Mouse (Mus musculus): ENCODE measurements around the gene Setd2.
A peak's percentile ranks its signal among the peaks of the same experiment; 100 is the strongest.

The Setd2 gene

DNA sequence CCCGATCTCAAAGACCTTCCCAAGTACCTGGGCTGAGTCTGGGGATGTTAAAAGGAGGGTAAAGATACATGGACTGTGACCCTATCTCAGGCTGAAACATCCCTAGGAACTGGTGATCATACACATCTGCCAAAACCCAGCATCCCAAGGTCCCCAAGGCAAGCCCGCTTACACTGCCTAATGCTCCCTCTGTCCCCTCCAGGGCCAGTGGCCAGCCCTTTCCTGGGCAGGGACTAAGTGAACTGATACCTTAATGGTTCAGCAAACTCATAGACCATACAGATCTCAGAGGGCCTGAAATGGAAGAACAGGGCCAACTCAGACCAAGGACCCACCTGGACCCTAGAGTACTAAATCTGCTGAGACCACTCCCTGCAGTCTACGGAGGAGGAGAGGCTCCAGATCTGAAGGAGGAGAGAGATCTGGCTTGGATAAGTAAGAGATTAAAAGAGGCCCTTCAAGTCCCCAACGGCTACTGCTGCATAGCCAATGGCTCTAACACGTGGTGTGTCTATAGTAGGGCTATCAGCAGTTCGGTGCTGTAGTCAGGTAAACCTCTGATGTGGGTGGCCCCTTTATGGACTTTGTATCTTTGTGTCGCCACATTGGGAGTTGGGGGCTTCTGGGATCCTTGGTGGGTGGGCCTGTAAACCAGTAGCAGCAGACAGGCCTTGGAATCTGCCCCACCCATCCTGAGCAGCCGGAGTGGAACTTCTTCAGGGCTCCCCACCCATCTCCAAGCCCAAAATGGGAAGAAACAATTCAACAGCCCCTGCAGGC is 91.2 kb downstream of the Setd2 start:
- no peak for DNase-seq

GRCm38 (mm10) chr9:110624361-110625166 is 92.2 kb downstream of the Setd2 start, which contains the start of gene Nradd:
Nradd (minus strand) TSS chr9:110624452.
- DNase-seq = peak; percentile 92

DNA sequence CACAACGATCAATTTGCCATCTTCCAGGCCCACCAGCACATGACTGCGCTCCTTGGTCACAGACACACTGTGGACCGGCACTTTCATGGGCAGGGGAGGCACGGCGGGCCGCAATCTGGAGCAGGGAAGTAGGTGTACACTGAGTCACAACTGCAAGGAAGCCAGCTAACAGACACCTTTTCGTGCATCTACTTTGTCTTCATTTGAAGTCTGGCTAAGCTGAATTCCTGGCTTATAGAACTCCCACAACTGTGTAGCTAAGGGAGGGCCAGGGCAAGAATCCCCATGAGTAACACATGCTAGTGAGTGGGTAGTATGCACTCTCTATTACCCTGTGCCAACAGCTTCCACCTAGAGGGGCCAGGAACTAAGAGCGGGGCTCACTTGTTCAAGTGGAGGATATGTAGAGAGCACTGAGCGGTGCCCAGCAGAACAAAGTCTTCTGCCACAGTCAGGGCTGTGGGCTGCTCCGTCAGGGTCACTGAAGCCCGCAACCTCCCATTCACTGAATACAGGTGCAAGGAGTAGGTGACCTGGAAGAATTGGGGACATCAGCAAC is 93.0 kb downstream of the Setd2 start:
- peak; percentile 25 for DNase-seq

DNA sequence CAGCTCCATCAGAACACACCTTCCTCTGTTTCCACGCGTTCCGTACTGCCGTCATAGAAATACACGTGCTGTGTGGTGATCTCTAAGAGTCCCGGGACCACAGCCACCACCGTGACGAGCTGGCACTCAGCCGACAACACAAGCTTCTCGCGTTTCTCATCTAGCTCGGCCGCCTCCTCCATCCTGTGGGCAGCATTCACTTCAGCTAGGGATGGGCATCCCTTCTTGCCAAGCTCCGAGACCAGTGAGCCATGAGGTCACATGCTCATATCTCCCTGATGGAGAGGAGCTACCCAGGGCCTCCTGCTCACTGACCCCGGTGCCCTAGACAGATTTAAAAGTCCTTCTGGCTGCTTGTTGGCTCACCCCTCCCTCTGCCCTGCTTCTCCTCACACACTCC is 97.8 kb downstream of the Setd2 start:
- DNase-seq = peak; percentile 25

GRCm38 (mm10) chr9:110631191-110631590 is 98.8 kb downstream of the Setd2 start:
- peak; percentile 39 for DNase-seq

DNA sequence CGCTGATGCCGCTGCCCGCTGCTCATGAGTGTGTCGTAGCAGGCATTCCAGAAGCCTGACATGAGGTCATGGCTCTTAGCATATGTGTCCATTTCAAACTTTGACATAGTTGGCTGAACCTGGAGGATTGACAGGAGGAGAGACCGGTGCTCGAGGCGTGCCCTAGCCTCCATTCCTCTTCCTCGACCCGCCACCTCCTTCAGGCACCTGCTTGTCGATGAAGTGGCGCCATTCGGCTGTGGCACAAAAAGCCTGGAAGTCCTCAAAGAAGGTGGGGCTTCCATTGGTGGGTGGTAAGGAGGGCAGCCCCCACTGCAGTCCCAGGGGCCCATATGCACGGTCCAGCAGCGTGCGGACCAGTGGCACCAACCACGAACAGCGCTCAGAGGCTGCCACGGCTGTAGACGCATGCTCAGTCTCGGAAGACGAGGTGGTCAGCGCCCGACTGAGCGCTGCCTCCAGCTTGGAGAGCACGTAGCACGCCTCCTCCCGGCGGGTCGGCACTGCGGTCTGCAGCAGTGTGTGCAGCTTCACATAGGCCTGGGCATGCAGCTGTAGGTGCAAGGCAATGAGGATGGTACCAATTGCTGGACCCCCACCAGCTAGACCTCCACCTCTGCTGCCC is 99.4 kb downstream of the Setd2 start:
- DNase-seq = peak; percentile 23

GRCm38 (mm10) chr9:110632671-110633070 is 100.3 kb downstream of the Setd2 start:
- DNase-seq = no peak

DNA sequence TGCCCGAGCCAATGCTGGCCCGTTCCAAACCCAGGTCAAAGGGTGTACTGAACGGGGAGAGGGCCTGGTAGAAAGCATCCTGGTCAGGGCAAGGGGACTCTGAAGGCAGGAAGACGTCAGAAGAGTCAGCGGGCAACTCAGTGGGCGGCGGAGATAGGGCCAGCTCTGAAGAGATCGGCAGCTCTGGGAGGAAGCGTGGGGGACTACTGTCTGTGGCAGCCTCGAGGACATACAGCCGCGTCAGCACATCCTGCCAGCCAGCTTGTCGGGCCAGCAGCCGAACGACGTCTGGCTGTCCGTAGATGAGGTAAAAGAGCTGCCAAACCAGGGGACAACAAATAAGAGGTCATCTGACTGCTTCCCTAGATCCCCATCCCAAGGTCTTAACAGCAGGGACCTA is 101.5 kb downstream of the Setd2 start:
- no peak for DNase-seq

GRCm38 (mm10) chr9:110635225-110635624 is 102.8 kb downstream of the Setd2 start:
- peak; percentile 79 for DNase-seq

- DNase-seq = peak; percentile 68
Observed at GRCm38 (mm10) chr9:110638611-110639021, 106.2 kb downstream of the Setd2 start.

DNA sequence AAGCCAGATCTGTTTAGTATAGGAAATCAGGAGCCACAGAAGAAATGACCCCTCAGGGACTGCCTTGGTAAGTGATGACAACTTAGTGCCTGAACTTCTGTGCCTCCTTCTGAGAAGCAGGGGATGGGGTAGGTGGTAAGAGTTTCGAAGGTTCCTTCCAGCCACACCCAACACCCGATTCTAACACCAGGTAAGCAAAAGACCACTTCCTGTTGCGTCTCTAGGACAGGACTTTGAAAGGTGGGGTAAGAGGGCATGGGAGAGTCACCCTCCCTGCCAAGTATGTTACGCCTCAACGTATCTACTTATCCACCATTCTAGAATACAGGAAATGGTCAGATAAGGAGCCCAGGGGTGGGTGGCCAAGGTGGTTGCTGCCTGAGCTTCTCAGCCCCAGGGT is 108.6 kb downstream of the Setd2 start:
- no peak for DNase-seq

DNA sequence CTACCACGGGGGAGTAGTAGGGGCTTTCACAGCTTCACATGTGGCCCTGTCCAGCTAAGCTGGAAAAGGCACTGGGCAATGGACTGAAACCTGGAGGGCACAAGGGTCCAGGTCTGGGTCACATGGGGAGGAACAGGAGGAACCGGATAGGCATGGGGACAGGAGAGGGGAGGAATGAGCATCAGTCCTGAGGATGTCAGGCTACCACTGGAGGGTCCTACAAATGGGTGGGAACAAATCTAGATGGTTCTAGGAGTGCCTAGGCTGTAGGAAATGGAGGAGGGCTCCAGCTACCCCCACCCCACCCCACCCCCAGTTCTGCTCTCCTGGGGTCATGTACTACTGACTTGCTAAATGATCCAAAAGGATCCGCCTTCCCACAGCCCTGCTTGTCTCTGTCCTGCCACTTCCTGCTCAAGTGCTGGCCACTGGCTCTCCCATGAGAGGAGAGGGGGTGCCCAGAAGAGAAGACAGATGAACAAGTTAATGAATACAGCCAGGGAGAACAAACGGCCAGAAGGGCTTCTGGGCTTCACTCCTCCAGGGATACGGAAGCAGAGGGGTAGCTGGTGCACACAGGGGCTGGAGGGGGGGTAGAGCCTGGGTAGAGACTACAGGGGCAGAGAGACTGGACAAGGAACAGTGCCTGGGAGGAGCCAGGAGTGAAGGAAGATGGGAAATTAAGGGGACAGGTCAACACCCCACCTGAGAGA is 110.6 kb downstream of the Setd2 start:
- no peak for DNase-seq

DNA sequence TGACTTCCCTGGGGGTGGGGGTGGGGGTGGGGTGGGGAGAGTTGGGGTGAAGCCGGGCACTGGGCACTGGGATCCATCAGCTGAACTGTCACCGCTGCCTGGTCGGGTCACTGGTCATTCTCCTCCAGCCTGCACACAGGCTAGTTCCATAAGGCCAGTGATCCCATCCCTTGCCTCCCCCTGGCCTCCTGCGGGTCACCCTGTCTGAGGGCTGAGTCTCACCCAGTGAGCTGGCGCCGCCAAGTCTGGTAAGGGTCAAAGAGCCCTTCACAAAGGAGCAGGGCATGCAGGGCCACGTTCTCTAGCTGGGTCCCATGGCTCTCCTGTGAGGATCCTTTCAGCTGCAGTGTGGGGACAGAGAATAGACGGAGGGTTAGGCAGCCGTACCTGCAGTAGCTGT is 111.4 kb downstream of the Setd2 start:
- no peak for DNase-seq

- DNase-seq = no peak
Observed at GRCm38 (mm10) chr9:110644295-110644694, 111.9 kb downstream of the Setd2 start.

GRCm38 (mm10) chr9:110645219-110645618 is 112.8 kb downstream of the Setd2 start:
- no peak for DNase-seq

DNA sequence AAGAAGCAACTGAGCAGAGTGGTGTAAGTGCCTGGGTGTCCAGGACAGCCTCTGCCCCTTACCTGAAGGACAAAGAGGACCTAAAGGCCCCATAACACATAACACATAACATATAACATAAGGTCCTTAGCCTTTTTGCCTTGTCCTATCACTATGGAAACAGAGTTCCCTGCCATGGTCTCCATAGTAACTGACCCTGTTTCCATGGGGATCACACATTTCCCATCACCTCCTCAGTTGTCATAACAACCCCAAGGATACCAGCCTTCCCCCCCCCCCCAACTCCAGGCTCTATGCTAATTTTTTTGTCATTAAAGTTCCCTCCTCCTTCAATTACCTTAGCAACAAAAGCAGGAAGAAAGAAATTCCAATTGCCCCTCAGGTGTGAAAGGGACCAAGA is 117.4 kb downstream of the Setd2 start:
- no peak for DNase-seq

GRCm38 (mm10) chr9:110651931-110652722 is 119.7 kb downstream of the Setd2 start:
- DNase-seq = peak; percentile 58

DNA sequence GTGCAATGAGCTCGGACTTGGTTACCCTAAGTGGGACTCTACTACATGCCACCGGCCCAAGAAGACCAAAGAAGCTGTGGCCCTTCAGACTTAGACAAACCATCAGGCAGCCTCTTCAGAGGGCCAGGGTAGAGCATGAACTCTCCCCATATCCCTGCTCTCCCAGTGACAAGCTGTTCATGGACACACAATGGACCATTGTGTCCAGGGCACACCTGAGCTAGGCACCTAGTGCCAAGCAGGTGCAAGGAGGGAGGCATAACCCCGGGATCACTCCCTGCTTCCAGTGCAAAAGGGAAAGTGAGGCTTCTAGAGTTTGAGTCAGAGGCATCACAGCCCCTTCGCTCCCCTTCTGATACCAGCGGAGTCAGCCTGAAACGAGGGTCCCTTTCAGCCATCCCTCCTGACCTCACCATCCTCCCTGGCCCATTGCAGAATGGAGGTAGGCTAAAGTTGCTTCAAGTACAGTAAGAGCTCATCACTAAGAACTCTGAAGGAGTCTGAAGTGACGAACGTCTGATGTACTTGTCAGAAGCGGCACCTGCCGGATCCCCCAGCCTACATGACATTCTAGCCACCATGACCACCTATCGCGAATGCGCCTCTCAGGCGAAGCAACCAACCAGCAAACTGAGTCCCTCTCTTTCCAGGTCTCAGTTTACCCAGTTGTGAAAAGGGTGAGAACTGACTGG is 120.7 kb downstream of the Setd2 start:
- DNase-seq = no peak

DNA sequence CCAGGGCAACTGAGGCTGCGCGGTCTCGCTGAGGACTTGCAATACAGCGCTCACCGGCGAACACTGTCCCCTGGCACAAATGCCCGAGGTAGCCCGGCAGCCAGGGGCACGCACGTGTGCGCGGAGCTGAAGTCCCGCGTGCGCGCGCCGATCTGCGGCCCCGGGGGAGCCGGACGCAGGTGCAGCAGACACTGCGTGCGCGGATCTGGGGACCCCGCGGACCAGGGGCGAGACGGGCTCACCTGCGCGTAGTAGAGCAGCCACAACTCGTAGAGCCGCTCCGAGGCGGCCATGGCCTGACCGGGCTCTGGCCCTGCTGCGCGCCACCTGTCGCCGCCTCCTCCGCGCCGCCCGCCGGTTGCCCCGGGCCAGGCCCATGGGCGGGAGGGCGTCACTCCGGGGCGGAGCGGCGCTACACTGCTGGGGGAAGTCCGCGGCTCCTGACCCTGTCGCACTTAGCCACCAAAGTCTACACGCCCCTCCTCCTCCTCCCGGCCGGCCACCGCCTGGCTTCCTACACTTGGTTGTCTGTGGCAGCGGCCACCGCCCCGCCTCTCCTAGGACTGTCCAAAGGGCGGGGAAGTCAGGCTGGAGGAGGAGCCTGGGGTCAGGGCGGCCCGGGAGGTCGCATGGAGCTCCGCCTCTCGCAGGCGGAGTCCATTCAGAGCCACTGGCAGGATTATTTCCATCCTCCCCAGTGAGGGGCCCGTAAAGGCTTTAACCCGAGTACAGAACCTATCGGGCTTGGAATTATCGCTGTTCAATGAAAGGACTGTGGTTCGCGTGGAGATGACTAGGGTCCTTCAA is 121.5 kb downstream of the Setd2 start, which contains the start of gene Nbeal2:
Nbeal2 (minus strand) TSS at position 507 of the 807 bp plus-strand sequence.
- DNase-seq = peak; percentile 90
